ENCODE assay signal across 22 mouse cellular contexts in genomic region chr2:16002925-16003324, GRCm38 (mm10).
DNase-seq lines count a peak whose midpoint lies in the region; ATAC-seq and TF ChIP-seq lines count a peak whose summit lies in the region.
"Had no signal": no experiment of that assay in that cellular context is flagged by ENCODE, and none has a peak within 500 bp of the region (broad histone marks: within the 10 kb centered on the region; RNA-seq: fewer than 3 reads in every experiment).

No protein-coding gene starts in this region.

- no peaks in the 10 kb centered on the region for H3K27me3 ChIP-seq in midbrain, embryonic 11.5 days (ENCODE audit: control insufficient read depth, insufficient read depth, low read length)
- no peaks in the 10 kb centered on the region for H3K27me3 ChIP-seq in midbrain, postnatal 0 days (ENCODE audit: insufficient read depth, low read length)
- no peaks in the 10 kb centered on the region for H3K27me3 ChIP-seq in midbrain, embryonic 15.5 days (replicated peaks)
- H3K27me3 ChIP-seq: embryonic facial prominence, embryonic 12.5 days; forebrain, embryonic 12.5 days; hindbrain, embryonic 15.5 days had no signal

- no peaks in the 10 kb centered on the region for H3K9me3 ChIP-seq in midbrain, embryonic 11.5 days (ENCODE audit: control insufficient read depth, low read length)
- H3K9me3 ChIP-seq in midbrain, postnatal 0 days (ENCODE audit: low read length) = no peaks in the 10 kb centered on the region
- H3K9me3 ChIP-seq in midbrain, embryonic 15.5 days = no peaks in the 10 kb centered on the region
- H3K9me3 ChIP-seq: embryonic facial prominence, embryonic 12.5 days; forebrain, embryonic 12.5 days; heart, embryonic 10.5 days; hindbrain, embryonic 15.5 days had no signal

- WGBS in midbrain, embryonic 11.5 days = 47% methylated on average over 2 of the region's 2 CpGs
- WGBS in midbrain, postnatal 0 days = 13% methylated on average over 2 of the region's 2 CpGs
- 21% methylated on average over 2 of the region's 2 CpGs for WGBS in midbrain, embryonic 15.5 days

- TF ChIP-seq POLR2A in brain, embryonic 14.5 days (IDR thresholded peaks at IDR 0.05; ENCODE audit: borderline replicate concordance, extremely low read depth, insufficient read depth, insufficient read length, poor library complexity, severe bottlenecking) = no peak

- no peak overlapping the region for H3K4me3 ChIP-seq in midbrain, embryonic 11.5 days (ENCODE audit: low read depth, low read length)
- H3K4me3 ChIP-seq in midbrain, postnatal 0 days (ENCODE audit: low read depth, low read length) = no peak overlapping the region
- H3K4me3 ChIP-seq in midbrain, embryonic 15.5 days = no peak overlapping the region
- H3K4me3 ChIP-seq: embryonic facial prominence, embryonic 12.5 days; forebrain, embryonic 12.5 days; gastrocnemius, adult 2 months; heart, embryonic 10.5 days; hindbrain, embryonic 15.5 days had no signal

- no peaks in the 10 kb centered on the region for H3K4me1 ChIP-seq in midbrain, embryonic 11.5 days (ENCODE audit: control insufficient read depth, insufficient read depth, low read length)
- no peaks in the 10 kb centered on the region for H3K4me1 ChIP-seq in midbrain, postnatal 0 days (ENCODE audit: insufficient read depth, low read length)
- H3K4me1 ChIP-seq in midbrain, embryonic 15.5 days = no peaks in the 10 kb centered on the region
- H3K4me1 ChIP-seq: embryonic facial prominence, embryonic 12.5 days; forebrain, embryonic 12.5 days; heart, embryonic 10.5 days; hindbrain, embryonic 15.5 days had no signal

- no peak overlapping the region for H3K9ac ChIP-seq in midbrain, embryonic 11.5 days (ENCODE audit: low read length)
- no peak overlapping the region for H3K9ac ChIP-seq in midbrain, postnatal 0 days (replicated peaks; ENCODE audit: low read length, poor library complexity, severe bottlenecking)
- no peak overlapping the region for H3K9ac ChIP-seq in midbrain, embryonic 15.5 days
- H3K9ac ChIP-seq: embryonic facial prominence, embryonic 12.5 days; forebrain, embryonic 12.5 days; hindbrain, embryonic 15.5 days had no signal

- no peak overlapping the region for H3K4me2 ChIP-seq in midbrain, embryonic 11.5 days
- H3K4me2 ChIP-seq in midbrain, postnatal 0 days (ENCODE audit: low read depth, low read length, poor library complexity, severe bottlenecking) = no peak overlapping the region
- no peak overlapping the region for H3K4me2 ChIP-seq in midbrain, embryonic 15.5 days
- H3K4me2 ChIP-seq: embryonic facial prominence, embryonic 12.5 days; forebrain, embryonic 12.5 days; hindbrain, embryonic 15.5 days had no signal

- no peak for TF ChIP-seq CTCF in midbrain, postnatal 0 days (IDR thresholded peaks at IDR 0.05)
- no peak for TF ChIP-seq CTCF in brain, embryonic 14.5 days (IDR thresholded peaks at IDR 0.05; ENCODE audit: borderline replicate concordance, extremely low read depth, insufficient read depth, insufficient read length)

- peak; percentile 74 for ATAC-seq in midbrain, embryonic 11.5 days (ENCODE audit: low FRiP score)
- ATAC-seq in midbrain, postnatal 0 days (ENCODE audit: low FRiP score) = no peak
- ATAC-seq in midbrain, embryonic 15.5 days (replicated peaks) = peak; percentile 82
- ATAC-seq: inflammation-experienced regulatory T-cells, adult 6 months; intestine, postnatal 0 days had no signal

- H3K27ac ChIP-seq in midbrain, embryonic 11.5 days (ENCODE audit: low read depth, low read length) = no peak overlapping the region
- no peak overlapping the region for H3K27ac ChIP-seq in midbrain, postnatal 0 days (ENCODE audit: low read depth, low read length)
- H3K27ac ChIP-seq in midbrain, embryonic 15.5 days = no peak overlapping the region
- H3K27ac ChIP-seq: embryonic facial prominence, embryonic 12.5 days; forebrain, embryonic 12.5 days; gastrocnemius, adult 2 months; heart, embryonic 10.5 days; hindbrain, embryonic 15.5 days had no signal

- no peak for DNase-seq in midbrain, embryonic 11.5 days (ENCODE audit: low spot score, missing footprints)
- DNase-seq in midbrain, postnatal 0 days (ENCODE audit: low spot score) = no peak
- DNase-seq in R1 (ENCODE audit: low read depth, low spot score) (peak; percentile 9), MN1 (ENCODE audit: low spot score) (no peak)
- DNase-seq in brain, embryonic 14.5 days (ENCODE audit: low read depth) = peak; percentile 62
- DNase-seq in adrenal gland, postnatal 4 days (ENCODE audit: low spot score in 2 of 2) = no peak
- DNase-seq: adrenal gland, postnatal 25 days; cerebellum, adult 11-12 months; cerebellum, adult 9-10 months; cerebellum, postnatal 25 days; gastrocnemius, adult 2 months; gastrocnemius, postnatal 25 days; heart, adult 18-20 months; heart, postnatal 10 days; heart, postnatal 4 days had no signal

- no peaks in the 10 kb centered on the region for H3K36me3 ChIP-seq in midbrain, embryonic 11.5 days (ENCODE audit: control insufficient read depth, insufficient read depth, low read length)
- H3K36me3 ChIP-seq in midbrain, postnatal 0 days (ENCODE audit: insufficient read depth, low read length) = no peaks in the 10 kb centered on the region
- H3K36me3 ChIP-seq in midbrain, embryonic 15.5 days (replicated peaks) = no peaks in the 10 kb centered on the region
- H3K36me3 ChIP-seq: embryonic facial prominence, embryonic 12.5 days; forebrain, embryonic 12.5 days; heart, embryonic 10.5 days; hindbrain, embryonic 15.5 days had no signal

Comparison
In these comparisons a context has a peak if more than half of its experiments do, and no peak if none do; other contexts are left out.
1. DNase-seq: peak in R1 (single experiment) and brain, embryonic 14.5 days (single experiment); none in midbrain, embryonic 11.5 days (single experiment), midbrain, postnatal 0 days (single experiment), MN1 (single experiment) and adrenal gland, postnatal 4 days (0 of 2).